Mouse (Mus musculus): ENCODE results near the gene S1pr1. TPM values are rescaled to one million over a fixed set of nuclear protein-coding genes. Genes with fewer than 3 reads are reported as not detected.

The S1pr1 gene
- total and polyA plus RNA-seq, 3 experiments: 0.26 to 5.0 (median 2.6) TPM

- peaks cover 53% of the 10 kb centered on the region for H3K4me1 ChIP-seq (ENCODE audit: insufficient read depth, low read depth, low read length)
- no peak for TF ChIP-seq CTCF (IDR thresholded peaks at IDR 0.05; ENCODE audit: low read depth, low read length)
- no peak for TF ChIP-seq POLR2AphosphoS5 (IDR thresholded peaks at IDR 0.05; ENCODE audit: insufficient replicate concordance, low read depth, low read length)
- TF ChIP-seq GATA1 (IDR thresholded peaks at IDR 0.05; ENCODE audit: borderline replicate concordance, low read length): no peak
- TF ChIP-seq TAL1 (conservative IDR thresholded peaks at IDR 0.05; ENCODE audit: low read depth, low read length): peak; percentile 85
- TF ChIP-seq GATA2 (IDR thresholded peaks at IDR 0.05; ENCODE audit: borderline replicate concordance, low read depth, low read length): no peak
- DNase-seq (ENCODE audit: low spot score): peak; percentile 73
These were observed 1.1 kb upstream of the S1pr1 start for GRCm38 (mm10) chr3:115715900-115716515.

DNA sequence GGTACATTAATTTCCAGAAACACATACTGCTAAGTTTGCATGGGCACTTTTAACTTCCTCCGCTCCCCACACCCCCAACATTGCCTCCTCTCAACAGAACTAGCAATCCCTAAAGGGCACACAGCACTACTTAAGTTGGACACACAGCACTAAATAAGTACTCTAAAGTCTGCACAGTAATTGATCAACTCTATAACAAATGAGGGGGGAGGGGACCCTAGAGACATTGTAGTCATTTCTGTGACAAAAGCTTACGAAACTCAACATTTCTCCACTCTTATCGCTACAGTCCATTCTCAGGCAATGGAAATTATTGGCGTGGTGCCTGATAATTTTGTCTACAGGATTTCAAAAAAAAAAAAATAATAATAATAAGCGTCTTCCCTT is 830 bp downstream of the S1pr1 start:
- Histone ChIP-seq H3K9me3 (replicated peaks) (no peaks in the 10 kb centered on the region), H3K4me3 (ENCODE audit: low read depth, low read length) (peak overlapping the region; percentile 81), H3K36me3 (replicated peaks) (peaks cover 14% of the 10 kb centered on the region), H3K4me1 (ENCODE audit: insufficient read depth, low read depth, low read length) (peaks cover 53% of the 10 kb centered on the region), H3K27me3 (ENCODE audit: insufficient read depth, low read length) (peaks cover 4% of the 10 kb centered on the region)
- ATAC-seq (ENCODE audit: extremely low read depth, insufficient number of reproducible peaks, low FRiP score, poor library complexity, severe bottlenecking) (peak; percentile 4), DNase-seq (ENCODE audit: low spot score) (peak; percentile 28)
- no peak for TF ChIP-seq GATA1 (IDR thresholded peaks at IDR 0.05; ENCODE audit: borderline replicate concordance, low read length)
- no peak for TF ChIP-seq GATA2 (IDR thresholded peaks at IDR 0.05; ENCODE audit: borderline replicate concordance, low read depth, low read length)
- no peak for TF ChIP-seq CTCF (IDR thresholded peaks at IDR 0.05; ENCODE audit: low read depth, low read length)
- no peak for TF ChIP-seq TAL1 (conservative IDR thresholded peaks at IDR 0.05; ENCODE audit: low read depth, low read length)
- TF ChIP-seq POLR2AphosphoS5 (IDR thresholded peaks at IDR 0.05; ENCODE audit: insufficient replicate concordance, low read depth, low read length): no peak

More at GRCm38 (mm10) chr3:115715900-115716515, 1.1 kb upstream of the S1pr1 start:
- peaks cover 14% of the 10 kb centered on the region for H3K36me3 ChIP-seq (replicated peaks)
- no peaks in the 10 kb centered on the region for H3K9me3 ChIP-seq (replicated peaks)
- peak; percentile 73 for ATAC-seq (ENCODE audit: extremely low read depth, insufficient number of reproducible peaks, low FRiP score, poor library complexity, severe bottlenecking)
- peak overlapping the region; percentile 81; the same call in 1 of the 2 replicates for H3K4me3 ChIP-seq (ENCODE audit: low read depth, low read length)
- H3K27me3 ChIP-seq (ENCODE audit: insufficient read depth, low read length): peaks cover 8% of the 10 kb centered on the region

GRCm38 (mm10) chr3:115713417-115714048 is 1.3 kb downstream of the S1pr1 start:
- H3K4me1 ChIP-seq (ENCODE audit: insufficient read depth, low read depth, low read length): peaks cover 53% of the 10 kb centered on the region
- peaks cover 9% of the 10 kb centered on the region for H3K27me3 ChIP-seq (ENCODE audit: insufficient read depth, low read length)
- no peaks in the 10 kb centered on the region for H3K9me3 ChIP-seq (replicated peaks)
- TF ChIP-seq GATA2 (IDR thresholded peaks at IDR 0.05; ENCODE audit: borderline replicate concordance, low read depth, low read length) (no peak), CTCF (IDR thresholded peaks at IDR 0.05; ENCODE audit: low read depth, low read length) (no peak), GATA1 (IDR thresholded peaks at IDR 0.05; ENCODE audit: borderline replicate concordance, low read length) (no peak)
- ATAC-seq (ENCODE audit: extremely low read depth, insufficient number of reproducible peaks, low FRiP score, poor library complexity, severe bottlenecking): no peak
- no peak for DNase-seq (ENCODE audit: low spot score)
- peak overlapping the region; percentile 81 for H3K4me3 ChIP-seq (ENCODE audit: low read depth, low read length)
- H3K36me3 ChIP-seq (replicated peaks): peaks cover 14% of the 10 kb centered on the region

- ATAC-seq (ENCODE audit: extremely low read depth, insufficient number of reproducible peaks, low FRiP score, poor library complexity, severe bottlenecking) (no peak), DNase-seq (ENCODE audit: low spot score) (peak; percentile 40)
- no peak overlapping the region for H3K4me3 ChIP-seq (ENCODE audit: low read depth, low read length)
- peaks cover 14% of the 10 kb centered on the region for H3K36me3 ChIP-seq (replicated peaks)
- no peaks in the 10 kb centered on the region for H3K9me3 ChIP-seq (replicated peaks)
- TF ChIP-seq TAL1 (conservative IDR thresholded peaks at IDR 0.05; ENCODE audit: low read depth, low read length): no peak
- TF ChIP-seq POLR2AphosphoS5 (IDR thresholded peaks at IDR 0.05; ENCODE audit: insufficient replicate concordance, low read depth, low read length): no peak
- peak; percentile 90 for TF ChIP-seq CTCF (IDR thresholded peaks at IDR 0.05; ENCODE audit: low read depth, low read length)
- TF ChIP-seq GATA1 (IDR thresholded peaks at IDR 0.05; ENCODE audit: borderline replicate concordance, low read length): no peak
- H3K27me3 ChIP-seq (ENCODE audit: insufficient read depth, low read length): peaks cover 10% of the 10 kb centered on the region
- H3K4me1 ChIP-seq (ENCODE audit: insufficient read depth, low read depth, low read length): peaks cover 50% of the 10 kb centered on the region
These were observed 2.1 kb downstream of the S1pr1 start for GRCm38 (mm10) chr3:115712808-115713200.

GRCm38 (mm10) chr3:115711924-115712807 is 2.7 kb downstream of the S1pr1 start:
- Histone ChIP-seq H3K9me3 (replicated peaks) (no peaks in the 10 kb centered on the region), H3K4me1 (ENCODE audit: insufficient read depth, low read depth, low read length) (peaks cover 47% of the 10 kb centered on the region), H3K27me3 (ENCODE audit: insufficient read depth, low read length) (peaks cover 10% of the 10 kb centered on the region), H3K36me3 (replicated peaks) (peaks cover 14% of the 10 kb centered on the region), H3K4me3 (ENCODE audit: low read depth, low read length) (no peak overlapping the region)
- no peak for ATAC-seq (ENCODE audit: extremely low read depth, insufficient number of reproducible peaks, low FRiP score, poor library complexity, severe bottlenecking)
- no peak for TF ChIP-seq CTCF (IDR thresholded peaks at IDR 0.05; ENCODE audit: low read depth, low read length)
- TF ChIP-seq GATA2 (IDR thresholded peaks at IDR 0.05; ENCODE audit: borderline replicate concordance, low read depth, low read length): no peak
- no peak for TF ChIP-seq GATA1 (IDR thresholded peaks at IDR 0.05; ENCODE audit: borderline replicate concordance, low read length)
- TF ChIP-seq POLR2AphosphoS5 (IDR thresholded peaks at IDR 0.05; ENCODE audit: insufficient replicate concordance, low read depth, low read length): no peak
- TF ChIP-seq TAL1 (conservative IDR thresholded peaks at IDR 0.05; ENCODE audit: low read depth, low read length): no peak
- DNase-seq (ENCODE audit: low spot score): no peak

DNA sequence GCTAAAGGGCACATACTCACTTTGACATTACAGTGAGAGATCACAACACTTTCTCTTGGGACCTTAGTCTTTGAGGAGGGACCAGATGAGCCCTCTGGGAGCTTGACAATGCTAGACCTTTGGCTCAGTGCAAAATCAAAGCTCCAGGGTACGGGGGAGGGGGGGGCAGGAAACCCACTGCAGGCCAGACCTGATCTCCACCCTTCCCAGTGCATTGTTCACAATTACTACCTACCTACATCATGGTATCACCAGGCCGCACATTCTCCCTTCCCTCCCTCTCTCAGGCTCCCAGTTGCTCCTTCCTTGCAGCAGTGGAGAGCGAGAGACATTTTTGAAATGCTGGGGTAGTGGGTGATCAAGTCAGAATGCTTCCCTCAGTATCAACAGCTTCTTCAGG is 3.5 kb downstream of the S1pr1 start:
- no peak overlapping the region for H3K4me3 ChIP-seq (ENCODE audit: low read depth, low read length)
- peaks cover 10% of the 10 kb centered on the region for H3K27me3 ChIP-seq (ENCODE audit: insufficient read depth, low read length)
- H3K36me3 ChIP-seq (replicated peaks): peaks cover 14% of the 10 kb centered on the region
- peaks cover 40% of the 10 kb centered on the region for H3K4me1 ChIP-seq (ENCODE audit: insufficient read depth, low read depth, low read length)
- DNase-seq (ENCODE audit: low spot score) (no peak), ATAC-seq (ENCODE audit: extremely low read depth, insufficient number of reproducible peaks, low FRiP score, poor library complexity, severe bottlenecking) (no peak)
- H3K9me3 ChIP-seq (replicated peaks): no peaks in the 10 kb centered on the region
- TF ChIP-seq POLR2AphosphoS5 (IDR thresholded peaks at IDR 0.05; ENCODE audit: insufficient replicate concordance, low read depth, low read length) (no peak), TAL1 (conservative IDR thresholded peaks at IDR 0.05; ENCODE audit: low read depth, low read length) (no peak), GATA1 (IDR thresholded peaks at IDR 0.05; ENCODE audit: borderline replicate concordance, low read length) (no peak), CTCF (IDR thresholded peaks at IDR 0.05; ENCODE audit: low read depth, low read length) (no peak), GATA2 (IDR thresholded peaks at IDR 0.05; ENCODE audit: borderline replicate concordance, low read depth, low read length) (no peak)
